Mouse (Mus musculus) CH12.LX (cell line): Measurements from ENCODE around the gene Upp1.

ENCODE experiments used
- CTCF ChIP-seq, 2 experiments: IDR thresholded peaks in 1 of 2; conservative IDR thresholded peaks in 1 of 2; 2 replicates each; pipeline ENCODE4 v1.5.1; 2011 to 2012; ENCODE audit warnings: low read depth in 2 of 2, low read length in 2 of 2, improper control_type of control experiment in 1 of 2, inconsistent platforms in 1 of 2, mild to moderate bottlenecking in 1 of 2, moderate library complexity in 1 of 2
- E2F4 ChIP-seq: IDR thresholded peaks from 2 replicates; pipeline ENCODE4 v1.6.1; 2011; ENCODE audit warnings: low read depth, low read length, improper control_type of control experiment; ENCODE audit not compliant: insufficient replicate concordance
- IRF4 ChIP-seq: IDR thresholded peaks from 2 replicates; pipeline ENCODE4 v1.6.1; 2014; ENCODE audit warnings: low read depth, mild to moderate bottlenecking, inconsistent platforms, low read length, improper control_type of control experiment
- MEF2A ChIP-seq: IDR thresholded peaks from 2 replicates; pipeline ENCODE4 v1.6.1; 2014; ENCODE audit warnings: low read depth, mild to moderate bottlenecking, inconsistent platforms, low read length, improper control_type of control experiment, borderline replicate concordance
- POLR2A ChIP-seq: IDR thresholded peaks from 2 replicates; pipeline ENCODE4 v1.6.1; 2011; ENCODE audit warnings: low read depth, mild to moderate bottlenecking, improper control_type of control experiment, low read length
- TBP ChIP-seq: conservative IDR thresholded peaks from 2 replicates; pipeline ENCODE4 v1.6.1; 2011; ENCODE audit warnings: low read depth, low read length, improper control_type of control experiment
- UBTF ChIP-seq: IDR thresholded peaks from 2 replicates; pipeline ENCODE4 v1.6.1; 2012; ENCODE audit warnings: low read depth, mild to moderate bottlenecking, inconsistent platforms, low read length, improper control_type of control experiment, moderate library complexity
- ZKSCAN1 ChIP-seq: IDR thresholded peaks from 2 replicates; pipeline ENCODE4 v1.6.1; 2012; ENCODE audit warnings: low read depth, inconsistent platforms, low read length, improper control_type of control experiment, borderline replicate concordance

GRCm38 (mm10) chr11:9131688-9132087 lies 13.8 kb downstream of the Upp1 start:
- no peak for TF ChIP-seq UBTF
- no peak for TF ChIP-seq MEF2A
- no peak for TF ChIP-seq CTCF (conservative IDR thresholded peaks at IDR 0.05 in 1 of 2, IDR thresholded peaks at IDR 0.05 in 1 of 2; ENCODE audit: low read depth in 2 of 2, low read length in 2 of 2)
- TF ChIP-seq IRF4: no peak
- TF ChIP-seq ZKSCAN1: no peak
- no peak for TF ChIP-seq E2F4
- TF ChIP-seq POLR2A: no peak
- TF ChIP-seq TBP: no peak
